Mouse (Mus musculus) embryonic fibroblast, embryonic 13.5 days (primary cell): ENCODE data around the gene Rad51.

Experiments used
- CTCF ChIP-seq: IDR thresholded peaks from 2 replicates; pipeline ENCODE4 v1.5.1; 2011; ENCODE audit warnings: mild to moderate bottlenecking, control low read depth, low read length, moderate library complexity, borderline replicate concordance; ENCODE audit not compliant: insufficient read depth
- POLR2A ChIP-seq: IDR thresholded peaks from 2 replicates; pipeline ENCODE4 v1.6.1; 2011; ENCODE audit warnings: low read depth, mild to moderate bottlenecking, control low read depth, low read length, moderate library complexity

- no peak for TF ChIP-seq CTCF
- TF ChIP-seq POLR2A: no peak
Observed at GRCm38 (mm10) chr2:119147775-119148174, 35.2 kb downstream of the Rad51 start.
